Mouse (Mus musculus): ENCODE results near the gene E130116L18Rik.
"Not testable (repeated sequence)": the region's sequence is repeated elsewhere in the genome, so short reads cannot be mapped to it uniquely, and the experiment has no call there.

GRCm38 (mm10) chr5:25224377-25224776 lies 1.4 kb upstream of the E130116L18Rik start:
- TF ChIP-seq CTCF (IDR thresholded peaks at IDR 0.05; ENCODE audit: borderline replicate concordance, extremely low read depth, insufficient read depth, insufficient read length); POLR2A (IDR thresholded peaks at IDR 0.05; ENCODE audit: borderline replicate concordance, extremely low read depth, insufficient read depth, insufficient read length, poor library complexity, severe bottlenecking): not testable (repeated sequence)
